Mouse (Mus musculus): ENCODE results near the gene Cd86. TPM values are rescaled to one million over a fixed set of nuclear protein-coding genes. Genes with fewer than 3 reads are reported as not detected.

Gene Cd86
- polyA plus RNA-seq, 2 experiments: 1.7 to 2.4 TPM

GRCm38 (mm10) chr16:36674457-36675204 is 8.8 kb upstream of the Cd86 start:
- Histone ChIP-seq H3K27me3 (ENCODE audit: control insufficient read depth, insufficient read depth, low read length) (no peaks in the 10 kb centered on the region), H3K4me2 (replicated peaks; ENCODE audit: low read depth, low read length, severe bottlenecking) (no peak overlapping the region), H3K36me3 (ENCODE audit: control insufficient read depth, insufficient read depth, low read length) (no peaks in the 10 kb centered on the region), H3K9ac (ENCODE audit: low read depth, low read length, severe bottlenecking) (no peak overlapping the region), H3K9me3 (ENCODE audit: control insufficient read depth, low read length) (no peaks in the 10 kb centered on the region), H3K4me3 (replicated peaks; ENCODE audit: low read length) (no peak overlapping the region), H3K27ac (replicated peaks; ENCODE audit: low read depth, low read length) (no peak overlapping the region), H3K4me1 (ENCODE audit: control insufficient read depth, insufficient read depth, low read length) (no peaks in the 10 kb centered on the region)
- DNase-seq (ENCODE audit: low spot score) (no peak), ATAC-seq (ENCODE audit: low FRiP score, low read depth) (no peak)
- TF ChIP-seq POLR2A (IDR thresholded peaks at IDR 0.05; ENCODE audit: borderline replicate concordance, extremely low read depth, insufficient read depth, insufficient read length): no peak
- 67% methylated on average over 7 of the region's 7 CpGs for WGBS

- Histone ChIP-seq H3K27me3 (ENCODE audit: control insufficient read depth, insufficient read depth, low read length) (no peaks in the 10 kb centered on the region), H3K4me2 (replicated peaks; ENCODE audit: low read depth, low read length, severe bottlenecking) (no peak overlapping the region), H3K27ac (replicated peaks; ENCODE audit: low read depth, low read length) (no peak overlapping the region), H3K9me3 (ENCODE audit: control insufficient read depth, low read length) (no peaks in the 10 kb centered on the region), H3K36me3 (ENCODE audit: control insufficient read depth, insufficient read depth, low read length) (no peaks in the 10 kb centered on the region), H3K9ac (ENCODE audit: low read depth, low read length, severe bottlenecking) (no peak overlapping the region), H3K4me3 (replicated peaks; ENCODE audit: low read length) (no peak overlapping the region), H3K4me1 (ENCODE audit: control insufficient read depth, insufficient read depth, low read length) (no peaks in the 10 kb centered on the region)
- ATAC-seq (ENCODE audit: low FRiP score, low read depth): no peak
- no peak for DNase-seq (ENCODE audit: low spot score)
- 78% methylated on average over 4 of the region's 4 CpGs for WGBS
- TF ChIP-seq POLR2A (IDR thresholded peaks at IDR 0.05; ENCODE audit: borderline replicate concordance, extremely low read depth, insufficient read depth, insufficient read length): no peak
These were observed 7.3 kb upstream of the Cd86 start for GRCm38 (mm10) chr16:36673196-36673595.

- Histone ChIP-seq H3K36me3 (ENCODE audit: control insufficient read depth, insufficient read depth, low read length) (no peaks in the 10 kb centered on the region), H3K4me2 (replicated peaks; ENCODE audit: low read depth, low read length, severe bottlenecking) (no peak overlapping the region), H3K27ac (replicated peaks; ENCODE audit: low read depth, low read length) (no peak overlapping the region), H3K4me1 (ENCODE audit: control insufficient read depth, insufficient read depth, low read length) (no peaks in the 10 kb centered on the region), H3K9me3 (ENCODE audit: control insufficient read depth, low read length) (no peaks in the 10 kb centered on the region), H3K4me3 (replicated peaks; ENCODE audit: low read length) (no peak overlapping the region), H3K9ac (ENCODE audit: low read depth, low read length, severe bottlenecking) (no peak overlapping the region), H3K27me3 (ENCODE audit: control insufficient read depth, insufficient read depth, low read length) (no peaks in the 10 kb centered on the region)
- ATAC-seq (ENCODE audit: low FRiP score, low read depth) (no peak), DNase-seq (ENCODE audit: low spot score) (no peak)
- 80% methylated on average over 3 of the region's 3 CpGs for WGBS
- TF ChIP-seq POLR2A (IDR thresholded peaks at IDR 0.05; ENCODE audit: borderline replicate concordance, extremely low read depth, insufficient read depth, insufficient read length): no peak
These were observed 4.7 kb upstream of the Cd86 start for GRCm38 (mm10) chr16:36670590-36670989.

GRCm38 (mm10) chr16:36666448-36667017 is 652 bp upstream of the Cd86 start:
- no peak overlapping the region for H3K4me3 ChIP-seq (replicated peaks; ENCODE audit: low read length)
- ATAC-seq (ENCODE audit: low FRiP score, low read depth) (no peak), DNase-seq (ENCODE audit: low spot score) (no peak)
- H3K36me3 ChIP-seq (ENCODE audit: control insufficient read depth, insufficient read depth, low read length): no peaks in the 10 kb centered on the region
- no peaks in the 10 kb centered on the region for H3K27me3 ChIP-seq (ENCODE audit: control insufficient read depth, insufficient read depth, low read length)
- no peak for TF ChIP-seq POLR2A (IDR thresholded peaks at IDR 0.05; ENCODE audit: borderline replicate concordance, extremely low read depth, insufficient read depth, insufficient read length)
- no peaks in the 10 kb centered on the region for H3K4me1 ChIP-seq (ENCODE audit: control insufficient read depth, insufficient read depth, low read length)
- 88% methylated on average over 10 of the region's 10 CpGs for WGBS
- no peak overlapping the region for H3K9ac ChIP-seq (ENCODE audit: low read depth, low read length, severe bottlenecking)
- H3K4me2 ChIP-seq (replicated peaks; ENCODE audit: low read depth, low read length, severe bottlenecking): no peak overlapping the region
- no peaks in the 10 kb centered on the region for H3K9me3 ChIP-seq (ENCODE audit: control insufficient read depth, low read length)
- no peak overlapping the region for H3K27ac ChIP-seq (replicated peaks; ENCODE audit: low read depth, low read length)

GRCm38 (mm10) chr16:36663484-36663883 is 2.4 kb downstream of the Cd86 start:
- no peak for ATAC-seq (ENCODE audit: low FRiP score, low read depth)
- H3K4me2 ChIP-seq (replicated peaks; ENCODE audit: low read depth, low read length, severe bottlenecking): no peak overlapping the region
- TF ChIP-seq POLR2A (IDR thresholded peaks at IDR 0.05; ENCODE audit: borderline replicate concordance, extremely low read depth, insufficient read depth, insufficient read length): no peak
- no peak overlapping the region for H3K4me3 ChIP-seq (replicated peaks; ENCODE audit: low read length)
- H3K27ac ChIP-seq (replicated peaks; ENCODE audit: low read depth, low read length): no peak overlapping the region
- DNase-seq (ENCODE audit: low spot score): no peak
- no peaks in the 10 kb centered on the region for H3K4me1 ChIP-seq (ENCODE audit: control insufficient read depth, insufficient read depth, low read length)
- no peaks in the 10 kb centered on the region for H3K27me3 ChIP-seq (ENCODE audit: control insufficient read depth, insufficient read depth, low read length)
- no peaks in the 10 kb centered on the region for H3K36me3 ChIP-seq (ENCODE audit: control insufficient read depth, insufficient read depth, low read length)
- H3K9me3 ChIP-seq (ENCODE audit: control insufficient read depth, low read length): no peaks in the 10 kb centered on the region
- WGBS: 85% methylated on average over 5 of the region's 5 CpGs
- H3K9ac ChIP-seq (ENCODE audit: low read depth, low read length, severe bottlenecking): no peak overlapping the region
